Mouse (Mus musculus): ENCODE data around the gene Slc6a9.

The Slc6a9 gene

GRCm38 (mm10) chr4:117840821-117841220 is 6.5 kb downstream of the Slc6a9 start:
- DNase-seq (ENCODE audit: low spot score in 2 of 2): no peak

- no peak for DNase-seq (ENCODE audit: low spot score in 2 of 2)
Measured at GRCm38 (mm10) chr4:117841566-117841965, 7.3 kb downstream of the Slc6a9 start.

- no peak for DNase-seq (ENCODE audit: low spot score in 2 of 2)
Measured at GRCm38 (mm10) chr4:117843101-117843500, 8.8 kb downstream of the Slc6a9 start.

GRCm38 (mm10) chr4:117844467-117844866 is 10.2 kb downstream of the Slc6a9 start:
- DNase-seq (ENCODE audit: low spot score in 2 of 2): no peak

GRCm38 (mm10) chr4:117845316-117845715 is 11.0 kb downstream of the Slc6a9 start:
- DNase-seq (ENCODE audit: low spot score in 2 of 2): peak in 1 of 2 experiments; percentile 21

- DNase-seq (ENCODE audit: low spot score in 2 of 2): no peak
Measured at GRCm38 (mm10) chr4:117846261-117846660, 12.0 kb downstream of the Slc6a9 start.

GRCm38 (mm10) chr4:117847011-117847410 is 12.7 kb downstream of the Slc6a9 start:
- DNase-seq (ENCODE audit: low spot score in 2 of 2): peak; percentile 82

- no peak for DNase-seq (ENCODE audit: low spot score in 2 of 2)
Measured at GRCm38 (mm10) chr4:117849063-117849462, 14.8 kb downstream of the Slc6a9 start.

- DNase-seq (ENCODE audit: low spot score in 2 of 2): peak in 1 of 2 experiments; percentile 66
Measured at GRCm38 (mm10) chr4:117849506-117849905, 15.2 kb downstream of the Slc6a9 start.

GRCm38 (mm10) chr4:117850176-117850575 is 15.9 kb downstream of the Slc6a9 start:
- peak in 1 of 2 experiments; percentile 28 for DNase-seq (ENCODE audit: low spot score in 2 of 2)

GRCm38 (mm10) chr4:117850871-117851270 is 16.6 kb downstream of the Slc6a9 start:
- DNase-seq (ENCODE audit: low spot score in 2 of 2): peak in 1 of 2 experiments; percentile 30

- peak in 1 of 2 experiments; percentile 15 for DNase-seq (ENCODE audit: low spot score in 2 of 2)
Measured at GRCm38 (mm10) chr4:117852152-117852868, 18.0 kb downstream of the Slc6a9 start.

- DNase-seq (ENCODE audit: low spot score in 2 of 2): peak; percentile 76 to 78
Measured at GRCm38 (mm10) chr4:117855146-117855545, 20.8 kb downstream of the Slc6a9 start.

GRCm38 (mm10) chr4:117858794-117859193 is 24.5 kb downstream of the Slc6a9 start:
- peak in 1 of 2 experiments; percentile 80 for DNase-seq (ENCODE audit: low spot score in 2 of 2)

GRCm38 (mm10) chr4:117860570-117860969 is 26.3 kb downstream of the Slc6a9 start:
- DNase-seq (ENCODE audit: low spot score in 2 of 2): no peak

GRCm38 (mm10) chr4:117862823-117863222 is 28.5 kb downstream of the Slc6a9 start:
- peak; percentile 74 to 88 for DNase-seq (ENCODE audit: low spot score in 2 of 2)

- peak in 1 of 2 experiments; percentile 69 for DNase-seq (ENCODE audit: low spot score in 2 of 2)
Measured at GRCm38 (mm10) chr4:117866083-117866482, 31.8 kb downstream of the Slc6a9 start.

- no peak for DNase-seq (ENCODE audit: low spot score in 2 of 2)
Measured at GRCm38 (mm10) chr4:117867000-117867399, 32.7 kb downstream of the Slc6a9 start.

GRCm38 (mm10) chr4:117867823-117868222 is 33.5 kb downstream of the Slc6a9 start:
- peak in 1 of 2 experiments; percentile 74 for DNase-seq (ENCODE audit: low spot score in 2 of 2)

GRCm38 (mm10) chr4:117869317-117869716 is 35.0 kb downstream of the Slc6a9 start:
- DNase-seq (ENCODE audit: low spot score in 2 of 2): no peak

- no peak for DNase-seq (ENCODE audit: low spot score in 2 of 2)
Measured at GRCm38 (mm10) chr4:117870437-117870836, 36.1 kb downstream of the Slc6a9 start.

GRCm38 (mm10) chr4:117871787-117872186 is 37.5 kb downstream of the Slc6a9 start:
- DNase-seq (ENCODE audit: low spot score in 2 of 2): no peak

GRCm38 (mm10) chr4:117872471-117872886 is 38.2 kb downstream of the Slc6a9 start, which contains the start of gene Ccdc24:
Gene Ccdc24 (minus strand): TSS chr4:117872557.
- DNase-seq (ENCODE audit: low spot score in 2 of 2): no peak
